Mouse (Mus musculus): Measurements from ENCODE around the gene Gm20388. TPM values are rescaled to one million over a fixed set of nuclear protein-coding genes. Genes with fewer than 3 reads are reported as not detected.

Gm20388 gene
- polyA plus RNA-seq, 1 experiment from 2014 or later = not detected

DNA sequence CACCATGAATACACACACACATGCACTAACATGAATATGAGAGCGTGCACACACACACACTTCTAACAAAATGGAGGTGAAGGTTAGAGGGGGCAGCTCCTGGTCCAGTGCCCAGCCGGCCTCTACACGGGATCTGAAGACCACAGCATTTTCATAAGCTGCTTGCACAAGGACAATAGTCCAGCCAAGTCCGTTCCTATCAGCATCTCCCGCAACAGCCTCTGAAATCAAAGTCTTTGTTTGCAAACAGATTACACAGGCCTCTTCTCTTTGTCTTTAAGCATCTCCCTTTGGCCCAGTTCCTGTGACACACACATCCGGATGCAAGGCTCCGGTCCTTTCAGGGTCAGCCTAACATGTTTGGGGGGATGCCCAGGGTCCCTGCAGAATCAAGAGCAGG lies 1958.3 kb downstream of the Gm20388 start:
- DNase-seq (ENCODE audit: low spot score) = no peak
- H3K4me2 ChIP-seq (replicated peaks) = no peak overlapping the region
- no peak for ATAC-seq (ENCODE audit: low FRiP score)
- H3K36me3 ChIP-seq (replicated peaks; ENCODE audit: control insufficient read depth, insufficient read depth) = no peaks in the 10 kb centered on the region
- no peak overlapping the region for H3K4me3 ChIP-seq (replicated peaks; ENCODE audit: low read length)
- no peaks in the 10 kb centered on the region for H3K9me3 ChIP-seq (ENCODE audit: control insufficient read depth, low read length)
- peaks cover 7% of the 10 kb centered on the region; the same call in 1 of the 2 replicates for H3K4me1 ChIP-seq (replicated peaks; ENCODE audit: control insufficient read depth, insufficient read depth, low read length)
- WGBS = 84% methylated on average over 7 of the region's 7 CpGs
- H3K9ac ChIP-seq = no peak overlapping the region
- H3K27ac ChIP-seq = no peak overlapping the region
- H3K27me3 ChIP-seq (ENCODE audit: control insufficient read depth, insufficient read depth, low read length) = no peaks in the 10 kb centered on the region

DNA sequence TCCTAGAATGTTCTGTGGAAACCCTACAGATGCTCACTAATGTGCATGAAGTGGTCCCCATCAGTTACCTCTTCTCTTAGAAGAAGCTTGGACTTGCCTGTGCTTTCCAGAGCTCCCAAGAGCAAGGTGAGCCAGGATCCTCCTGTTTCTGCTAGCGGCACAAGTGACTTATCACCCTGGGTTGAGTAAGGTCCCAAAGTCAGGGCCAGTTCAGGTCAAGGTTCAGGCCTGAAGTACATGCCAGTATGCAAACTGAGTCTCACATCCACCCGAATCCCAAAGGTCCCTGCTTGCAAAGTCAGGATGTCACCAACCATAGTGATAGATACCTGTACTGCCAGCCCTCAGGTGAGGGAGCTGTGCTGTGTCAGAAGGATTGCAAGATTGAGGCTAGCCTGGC lies 1959.5 kb downstream of the Gm20388 start:
- no peak overlapping the region for H3K27ac ChIP-seq
- H3K27me3 ChIP-seq (ENCODE audit: control insufficient read depth, insufficient read depth, low read length) = no peaks in the 10 kb centered on the region
- ATAC-seq (ENCODE audit: low FRiP score) (no peak), DNase-seq (ENCODE audit: low spot score) (no peak)
- WGBS = 94% methylated on average over 2 of the region's 2 CpGs
- H3K9me3 ChIP-seq (ENCODE audit: control insufficient read depth, low read length) = no peaks in the 10 kb centered on the region
- no peak overlapping the region for H3K4me2 ChIP-seq (replicated peaks)
- no peaks in the 10 kb centered on the region for H3K36me3 ChIP-seq (replicated peaks; ENCODE audit: control insufficient read depth, insufficient read depth)
- peaks cover 7% of the 10 kb centered on the region; the same call in 1 of the 2 replicates for H3K4me1 ChIP-seq (replicated peaks; ENCODE audit: control insufficient read depth, insufficient read depth, low read length)
- no peak overlapping the region for H3K9ac ChIP-seq
- H3K4me3 ChIP-seq (replicated peaks; ENCODE audit: low read length) = no peak overlapping the region

- WGBS = 22% methylated on average over 10 of the region's 10 CpGs
- DNase-seq (ENCODE audit: low spot score) (no peak), ATAC-seq (ENCODE audit: low FRiP score) (no peak)
- no peak overlapping the region for H3K4me3 ChIP-seq (replicated peaks; ENCODE audit: low read length)
- H3K36me3 ChIP-seq (replicated peaks; ENCODE audit: control insufficient read depth, insufficient read depth) = no peaks in the 10 kb centered on the region
- H3K4me2 ChIP-seq (replicated peaks) = no peak overlapping the region
- 0 out of 2 replicates have a peak overlapping the region, but pooled peaks have one; percentile 32 for H3K27ac ChIP-seq
- no peak overlapping the region for H3K9ac ChIP-seq
- H3K4me1 ChIP-seq (replicated peaks; ENCODE audit: control insufficient read depth, insufficient read depth, low read length) = peaks cover 7% of the 10 kb centered on the region; the same call in 1 of the 2 replicates
- H3K9me3 ChIP-seq (ENCODE audit: control insufficient read depth, low read length) = no peaks in the 10 kb centered on the region
- no peaks in the 10 kb centered on the region for H3K27me3 ChIP-seq (ENCODE audit: control insufficient read depth, insufficient read depth, low read length)
Observed at GRCm38 (mm10) chr8:121871833-121872440, 1961.3 kb downstream of the Gm20388 start.

DNA sequence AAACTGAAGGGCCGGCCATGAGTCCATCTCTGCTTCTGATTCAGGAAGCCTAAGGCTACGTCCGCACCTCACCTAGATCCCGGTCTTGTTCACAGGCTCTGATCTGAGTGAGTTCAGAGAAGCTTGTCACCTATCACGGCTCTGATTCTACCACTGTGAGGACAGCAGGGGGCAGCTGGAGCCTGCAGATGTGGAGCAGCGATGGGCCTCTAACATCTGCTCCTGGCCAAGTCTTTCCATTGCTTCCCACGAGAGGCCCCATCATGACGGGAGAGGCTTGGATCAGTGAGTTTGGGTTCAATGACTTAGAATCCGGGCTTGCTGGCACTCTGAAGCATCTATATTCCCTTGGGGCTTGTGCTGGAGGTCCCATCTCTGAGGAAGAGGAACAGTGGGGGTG lies 1963.4 kb downstream of the Gm20388 start:
- no peak for DNase-seq (ENCODE audit: low spot score)
- no peaks in the 10 kb centered on the region for H3K27me3 ChIP-seq (ENCODE audit: control insufficient read depth, insufficient read depth, low read length)
- H3K9me3 ChIP-seq (ENCODE audit: control insufficient read depth, low read length) = no peaks in the 10 kb centered on the region
- H3K4me1 ChIP-seq (replicated peaks; ENCODE audit: control insufficient read depth, insufficient read depth, low read length) = peaks cover 7% of the 10 kb centered on the region; the same call in 1 of the 2 replicates
- ATAC-seq (ENCODE audit: low FRiP score) = no peak
- WGBS = 61% methylated on average over 9 of the region's 9 CpGs
- H3K4me3 ChIP-seq (replicated peaks; ENCODE audit: low read length) = no peak overlapping the region
- no peaks in the 10 kb centered on the region for H3K36me3 ChIP-seq (replicated peaks; ENCODE audit: control insufficient read depth, insufficient read depth)
- no peak overlapping the region for H3K9ac ChIP-seq
- no peak overlapping the region for H3K27ac ChIP-seq
- H3K4me2 ChIP-seq (replicated peaks) = no peak overlapping the region

GRCm38 (mm10) chr8:121875045-121875444 lies 1964.4 kb downstream of the Gm20388 start:
- DNase-seq (ENCODE audit: low spot score) = no peak
- no peaks in the 10 kb centered on the region for H3K9me3 ChIP-seq (ENCODE audit: control insufficient read depth, low read length)
- no peak overlapping the region for H3K4me3 ChIP-seq (replicated peaks; ENCODE audit: low read length)
- H3K36me3 ChIP-seq (replicated peaks; ENCODE audit: control insufficient read depth, insufficient read depth) = no peaks in the 10 kb centered on the region
- no peak overlapping the region for H3K4me2 ChIP-seq (replicated peaks)
- no peak for ATAC-seq (ENCODE audit: low FRiP score)
- H3K4me1 ChIP-seq (replicated peaks; ENCODE audit: control insufficient read depth, insufficient read depth, low read length) = peaks cover 7% of the 10 kb centered on the region; the same call in 1 of the 2 replicates
- no peak overlapping the region for H3K9ac ChIP-seq
- WGBS = 80% methylated on average over 3 of the region's 3 CpGs
- H3K27me3 ChIP-seq (ENCODE audit: control insufficient read depth, insufficient read depth, low read length) = no peaks in the 10 kb centered on the region
- H3K27ac ChIP-seq = no peak overlapping the region

DNA sequence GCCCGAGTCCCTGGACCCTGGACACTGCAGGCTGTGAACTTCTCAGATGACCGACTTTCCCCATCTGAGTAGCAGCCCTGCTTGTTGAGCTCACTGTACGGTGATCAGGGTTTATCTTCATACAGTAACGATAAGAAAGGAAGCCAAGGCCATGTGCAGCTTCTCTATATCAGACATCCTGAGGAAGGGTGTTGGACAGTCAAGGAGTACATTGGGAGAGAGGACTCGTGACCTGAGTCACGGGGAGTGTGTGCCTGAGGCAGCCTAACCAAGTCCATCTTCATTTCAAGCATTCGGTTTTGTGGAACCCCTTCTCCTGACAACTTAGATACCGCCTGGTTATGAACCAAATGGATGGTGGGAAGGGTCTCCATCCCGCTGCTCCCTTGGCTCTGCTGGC lies 1964.9 kb downstream of the Gm20388 start:
- ATAC-seq (ENCODE audit: low FRiP score) (no peak), DNase-seq (ENCODE audit: low spot score) (no peak)
- no peak overlapping the region for H3K27ac ChIP-seq
- no peak overlapping the region for H3K4me3 ChIP-seq (replicated peaks; ENCODE audit: low read length)
- H3K4me2 ChIP-seq (replicated peaks) = no peak overlapping the region
- no peaks in the 10 kb centered on the region for H3K36me3 ChIP-seq (replicated peaks; ENCODE audit: control insufficient read depth, insufficient read depth)
- peaks cover 7% of the 10 kb centered on the region; the same call in 1 of the 2 replicates for H3K4me1 ChIP-seq (replicated peaks; ENCODE audit: control insufficient read depth, insufficient read depth, low read length)
- WGBS = 93% methylated on average over 9 of the region's 9 CpGs
- H3K9ac ChIP-seq = no peak overlapping the region
- no peaks in the 10 kb centered on the region for H3K9me3 ChIP-seq (ENCODE audit: control insufficient read depth, low read length)
- H3K27me3 ChIP-seq (ENCODE audit: control insufficient read depth, insufficient read depth, low read length) = no peaks in the 10 kb centered on the region

DNA sequence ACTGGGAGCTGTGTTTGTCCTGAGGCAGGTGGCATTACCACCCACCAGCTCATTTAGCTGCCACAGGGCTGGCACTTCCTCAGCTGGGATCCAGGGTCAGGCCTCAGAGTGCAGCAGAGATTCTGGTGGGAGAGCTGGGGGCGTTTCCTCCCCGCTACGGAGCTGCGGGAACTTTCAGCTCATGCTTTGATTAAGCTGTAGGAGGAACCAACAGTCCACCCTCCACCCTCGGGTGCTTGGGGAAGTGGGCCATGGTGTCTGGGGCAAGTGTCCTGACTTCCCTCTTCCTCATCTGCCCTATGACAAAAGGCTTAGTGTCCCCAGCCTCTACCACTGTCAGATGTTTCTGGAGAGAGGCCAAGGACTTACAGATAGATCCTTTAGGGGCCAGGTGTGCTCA lies 1966.6 kb downstream of the Gm20388 start:
- ATAC-seq (ENCODE audit: low FRiP score) = no peak
- DNase-seq (ENCODE audit: low spot score) = no peak
- no peak overlapping the region for H3K4me2 ChIP-seq (replicated peaks)
- no peaks in the 10 kb centered on the region for H3K27me3 ChIP-seq (ENCODE audit: control insufficient read depth, insufficient read depth, low read length)
- no peaks in the 10 kb centered on the region; the same call in none of the 2 replicates for H3K36me3 ChIP-seq (replicated peaks; ENCODE audit: control insufficient read depth, insufficient read depth)
- peaks cover 4% of the 10 kb centered on the region; the same call in 1 of the 2 replicates for H3K4me1 ChIP-seq (replicated peaks; ENCODE audit: control insufficient read depth, insufficient read depth, low read length)
- H3K9ac ChIP-seq = no peak overlapping the region
- H3K27ac ChIP-seq = no peak overlapping the region
- 76% methylated on average over 5 of the region's 5 CpGs for WGBS
- no peaks in the 10 kb centered on the region for H3K9me3 ChIP-seq (ENCODE audit: control insufficient read depth, low read length)
- no peak overlapping the region for H3K4me3 ChIP-seq (replicated peaks; ENCODE audit: low read length)

- ATAC-seq (ENCODE audit: low FRiP score) (no peak), DNase-seq (ENCODE audit: low spot score) (no peak)
- 81% methylated on average over 7 of the region's 7 CpGs for WGBS
- H3K9ac ChIP-seq = no peak overlapping the region
- no peaks in the 10 kb centered on the region; the same call in none of the 2 replicates for H3K36me3 ChIP-seq (replicated peaks; ENCODE audit: control insufficient read depth, insufficient read depth)
- no peak overlapping the region for H3K27ac ChIP-seq
- H3K4me1 ChIP-seq (replicated peaks; ENCODE audit: control insufficient read depth, insufficient read depth, low read length) = no peaks in the 10 kb centered on the region
- H3K27me3 ChIP-seq (ENCODE audit: control insufficient read depth, insufficient read depth, low read length) = no peaks in the 10 kb centered on the region
- no peak overlapping the region for H3K4me2 ChIP-seq (replicated peaks)
- no peaks in the 10 kb centered on the region for H3K9me3 ChIP-seq (ENCODE audit: control insufficient read depth, low read length)
- no peak overlapping the region for H3K4me3 ChIP-seq (replicated peaks; ENCODE audit: low read length)
Observed at GRCm38 (mm10) chr8:121877828-121878480, 1967.3 kb downstream of the Gm20388 start.

- no peak overlapping the region for H3K4me3 ChIP-seq (replicated peaks; ENCODE audit: low read length)
- H3K36me3 ChIP-seq (replicated peaks; ENCODE audit: control insufficient read depth, insufficient read depth) = peaks cover 12% of the 10 kb centered on the region
- H3K9ac ChIP-seq = no peak overlapping the region
- H3K27ac ChIP-seq = no peak overlapping the region
- no peak overlapping the region for H3K4me2 ChIP-seq (replicated peaks)
- DNase-seq (ENCODE audit: low spot score) (no peak), ATAC-seq (ENCODE audit: low FRiP score) (no peak)
- no peaks in the 10 kb centered on the region for H3K27me3 ChIP-seq (ENCODE audit: control insufficient read depth, insufficient read depth, low read length)
- H3K9me3 ChIP-seq (ENCODE audit: control insufficient read depth, low read length) = no peaks in the 10 kb centered on the region
- 83% methylated on average over 3 of the region's 3 CpGs for WGBS
- no peaks in the 10 kb centered on the region for H3K4me1 ChIP-seq (replicated peaks; ENCODE audit: control insufficient read depth, insufficient read depth, low read length)
Observed at GRCm38 (mm10) chr8:121879712-121880111, 1969.1 kb downstream of the Gm20388 start.
